Mouse (Mus musculus) activated CD4-positive, CD25-positive, alpha-beta regulatory T cell, adult 4 months (primary cell): ENCODE data around the gene Unc5a. TPM values are rescaled to one million over a fixed set of nuclear protein-coding genes. Genes with fewer than 3 reads are reported as not detected.

Experiments
- ATAC-seq: one replicate; pipeline ENCODE4 v1.8.0; 2017
- polyA plus RNA-seq, 2 experiments: library from polyadenylated mRNA; unstranded; fragments of 100-300 nt; shearing (Covaris generic); gene quantifications; one replicate each; pipeline ENCODE4 v1.2.1; 2017

Unc5a gene
- polyA plus RNA-seq, 2 experiments from 2014 or later, result 0.74 to 0.76 TPM

DNA sequence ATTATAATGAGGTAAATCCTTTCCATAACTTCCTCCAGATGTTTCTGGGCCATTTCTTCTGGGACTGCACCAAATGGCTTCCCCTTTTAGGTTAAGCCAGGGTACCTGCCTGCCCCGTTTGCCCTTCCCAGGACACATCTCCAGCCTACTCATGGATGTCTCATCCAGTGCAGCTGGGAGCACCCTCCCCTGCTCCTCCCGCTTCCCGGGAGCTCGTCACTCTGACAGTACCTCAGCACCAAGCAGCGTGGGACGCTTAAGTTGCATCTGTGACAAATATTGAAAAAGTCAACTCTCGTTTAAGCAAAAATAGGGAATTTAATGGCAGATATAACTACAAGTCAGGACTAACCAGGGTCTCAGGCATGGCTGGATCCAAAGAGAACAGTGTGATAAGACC lies 8.1 kb downstream of the Unc5a start:
- ATAC-seq, result no peak

DNA sequence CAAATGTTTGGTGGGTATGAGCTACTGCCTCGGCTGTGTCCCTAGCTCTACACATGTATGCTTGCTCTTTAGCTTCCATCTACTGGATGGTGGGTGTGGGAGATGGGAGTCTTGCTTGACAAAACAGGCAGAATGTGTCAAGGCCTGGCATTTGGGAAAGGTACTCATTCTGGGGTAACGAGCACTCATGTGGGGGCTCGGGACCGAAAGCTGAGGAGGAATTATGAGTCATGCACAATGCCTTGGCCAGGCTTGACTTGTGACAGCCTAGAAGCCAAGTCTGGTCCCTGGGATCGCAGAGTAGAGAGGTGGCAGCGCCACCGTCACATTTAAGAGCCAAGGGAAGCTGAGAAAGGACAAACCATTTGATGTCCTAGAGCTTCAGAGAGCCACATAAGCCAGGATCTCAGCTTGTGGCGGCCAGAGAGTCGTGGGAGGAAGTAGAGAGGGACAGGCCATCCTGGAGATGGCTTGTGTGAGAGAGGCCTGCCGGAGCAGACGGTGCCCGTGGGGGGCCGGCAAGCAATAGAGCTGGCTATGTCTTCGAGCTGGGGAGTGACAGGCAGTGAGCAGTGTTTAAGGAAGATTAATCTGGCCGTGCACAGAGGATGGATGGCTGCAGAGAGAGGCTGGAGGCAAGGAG lies 10.0 kb downstream of the Unc5a start:
- ATAC-seq, result no peak

- no peak for ATAC-seq
Measured at GRCm38 (mm10) chr13:54959842-54960241, 10.6 kb downstream of the Unc5a start.

DNA sequence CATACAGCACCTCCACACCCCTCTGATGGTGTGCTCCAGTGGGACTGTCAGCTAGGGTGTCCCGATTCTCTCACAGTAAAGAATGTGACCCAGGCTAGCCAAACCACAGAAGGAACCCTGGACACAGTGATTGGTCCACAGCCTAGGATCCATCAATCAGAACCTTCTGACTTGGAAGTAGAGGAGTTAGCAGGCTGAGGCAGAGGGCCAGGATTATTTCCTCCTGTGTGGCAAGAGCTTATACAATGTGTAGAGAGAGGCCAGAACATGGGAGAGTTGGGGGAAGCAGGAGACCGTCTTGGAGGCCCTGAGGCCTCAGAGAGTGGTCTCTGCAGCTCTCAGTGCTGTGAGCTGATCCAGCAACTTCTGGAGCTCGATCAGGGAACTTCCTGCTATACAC lies 11.3 kb downstream of the Unc5a start:
- no peak for ATAC-seq

DNA sequence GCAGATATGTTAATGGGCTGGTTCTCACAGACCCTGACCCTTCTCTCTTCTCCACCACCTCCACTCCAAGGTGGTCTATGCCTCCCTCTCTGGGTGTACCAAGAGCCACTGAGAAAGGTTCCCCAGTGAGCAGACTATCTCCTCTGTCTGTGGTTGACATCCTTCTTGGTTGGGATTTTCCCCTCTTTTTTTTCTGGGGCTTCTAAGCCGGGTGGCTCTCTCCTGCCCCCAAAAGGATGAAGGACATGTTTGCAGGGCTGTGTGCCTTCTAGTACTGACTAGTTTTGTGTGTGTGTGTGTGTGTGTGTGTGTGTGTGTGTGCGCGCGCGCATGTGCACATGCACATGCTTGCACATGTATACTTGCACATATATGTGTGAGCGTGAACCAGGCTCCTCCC lies 16.0 kb downstream of the Unc5a start:
- no peak for ATAC-seq

DNA sequence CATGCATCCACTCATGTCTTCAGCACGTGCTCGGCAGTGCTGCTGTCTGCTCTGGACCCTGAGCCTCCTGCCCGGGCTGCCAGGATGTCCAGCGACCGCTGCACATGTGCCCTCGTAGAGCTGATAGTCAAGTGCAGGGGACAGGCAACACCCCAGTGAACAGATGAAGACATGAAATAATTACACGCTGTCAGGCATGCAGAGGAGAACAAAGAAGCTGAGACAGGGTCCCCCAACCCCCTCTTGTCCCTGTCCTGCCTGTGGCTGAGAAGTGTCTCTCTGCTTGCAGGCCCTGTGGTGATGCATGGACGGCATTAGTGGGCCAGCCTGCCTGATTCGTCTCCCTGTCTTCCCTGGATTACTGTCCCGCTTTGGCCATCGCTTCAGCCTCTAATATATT lies 18.3 kb downstream of the Unc5a start:
- ATAC-seq, result no peak

GRCm38 (mm10) chr13:54968636-54969035 lies 19.4 kb downstream of the Unc5a start:
- no peak for ATAC-seq

- ATAC-seq, result no peak
Measured at GRCm38 (mm10) chr13:54969513-54969912, 20.3 kb downstream of the Unc5a start.

DNA sequence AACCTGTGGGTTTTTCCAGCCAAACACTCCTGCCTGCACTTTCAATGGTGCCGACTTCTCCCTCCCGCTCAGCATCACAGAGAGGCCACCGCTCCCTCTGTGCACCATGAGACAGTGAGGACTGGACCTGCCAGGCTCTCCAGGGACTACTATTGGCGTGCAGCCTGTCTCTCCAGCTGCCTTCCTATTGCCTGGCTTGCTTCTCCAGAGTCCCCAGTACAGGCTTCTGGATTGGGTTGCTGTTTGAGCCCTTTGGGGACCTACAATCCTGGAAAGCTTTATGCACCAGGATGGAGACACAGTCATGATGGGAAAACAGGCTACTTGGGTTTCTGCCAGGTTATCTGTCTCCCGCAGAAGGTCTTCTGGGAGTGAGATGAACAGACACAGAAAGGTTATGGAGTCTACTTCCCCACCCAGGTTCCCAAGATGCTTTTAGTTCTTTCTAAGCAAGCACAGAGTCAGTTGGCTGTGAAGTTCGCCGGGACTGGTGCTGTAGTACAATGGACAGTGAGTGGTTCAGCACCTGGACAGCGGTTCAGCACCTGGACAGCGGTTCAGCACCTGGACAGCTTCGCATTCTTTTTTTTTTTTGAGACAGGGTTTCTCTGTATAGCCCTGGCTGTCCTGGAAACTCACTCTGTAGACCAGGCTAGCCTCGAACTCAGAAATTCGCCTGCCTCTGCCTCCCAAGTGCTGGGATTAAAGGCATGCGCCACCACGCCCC lies 21.5 kb downstream of the Unc5a start:
- ATAC-seq, result no peak

- ATAC-seq, result no peak
Measured at GRCm38 (mm10) chr13:54975546-54975945, 26.3 kb downstream of the Unc5a start.

DNA sequence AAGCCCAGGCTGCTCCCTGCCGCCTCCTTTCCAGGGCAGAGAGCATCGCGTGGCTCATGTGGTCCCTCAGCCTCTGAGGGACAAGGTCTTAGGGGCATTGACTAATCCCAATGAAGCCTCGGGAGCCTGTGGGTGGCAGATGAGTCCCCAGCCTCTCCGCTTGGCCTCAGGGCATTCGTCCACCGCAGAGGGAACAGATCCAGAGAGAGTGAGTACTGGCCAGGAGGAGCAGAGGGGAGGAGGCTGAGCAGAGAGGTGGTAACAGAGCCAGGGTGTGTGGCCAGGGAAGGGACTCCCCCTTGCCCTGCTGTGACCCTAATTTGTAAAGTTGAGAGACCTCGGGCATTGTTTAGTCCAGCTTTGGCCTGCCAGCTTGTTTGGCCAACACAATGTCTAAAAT lies 29.6 kb downstream of the Unc5a start:
- ATAC-seq, result no peak

DNA sequence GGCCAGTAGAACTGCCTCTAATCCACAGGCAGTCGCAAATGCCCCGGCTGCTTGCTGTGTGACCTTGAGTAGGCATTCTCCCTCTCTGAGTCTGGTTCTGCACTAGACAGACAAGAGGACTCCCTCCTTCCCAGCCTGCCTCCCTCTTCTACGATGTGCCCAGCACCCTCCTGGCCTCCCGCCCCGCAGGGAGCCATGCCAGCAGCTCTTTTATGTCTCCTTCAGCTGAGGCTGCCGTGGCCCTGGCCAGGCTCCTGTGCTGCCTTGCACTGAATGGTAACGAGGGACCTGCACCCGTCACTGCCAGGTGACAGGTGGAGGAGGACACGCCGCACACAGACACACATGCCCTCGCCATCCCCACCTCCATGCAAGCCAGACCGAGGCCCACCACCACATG lies 31.7 kb downstream of the Unc5a start:
- no peak for ATAC-seq

DNA sequence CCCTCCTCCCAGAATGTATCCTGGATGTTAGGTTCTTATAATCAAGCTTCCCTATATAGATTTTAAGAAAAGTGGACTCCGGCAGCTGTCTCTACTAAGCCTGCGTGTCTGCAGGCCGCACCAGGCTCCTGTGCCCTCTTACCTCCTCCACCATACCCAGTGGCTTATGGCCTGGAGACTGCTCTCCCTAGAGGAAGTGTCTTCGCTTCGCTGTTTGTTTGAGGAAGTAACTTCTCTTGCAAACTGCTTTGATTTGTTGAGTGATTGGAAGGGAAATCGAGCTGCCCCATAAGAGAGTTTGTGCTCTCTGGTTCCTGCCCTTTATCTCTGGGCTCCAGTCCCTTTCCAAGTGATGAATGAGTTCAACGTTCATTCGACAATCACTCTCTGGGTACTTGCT lies 33.8 kb downstream of the Unc5a start:
- no peak for ATAC-seq

DNA sequence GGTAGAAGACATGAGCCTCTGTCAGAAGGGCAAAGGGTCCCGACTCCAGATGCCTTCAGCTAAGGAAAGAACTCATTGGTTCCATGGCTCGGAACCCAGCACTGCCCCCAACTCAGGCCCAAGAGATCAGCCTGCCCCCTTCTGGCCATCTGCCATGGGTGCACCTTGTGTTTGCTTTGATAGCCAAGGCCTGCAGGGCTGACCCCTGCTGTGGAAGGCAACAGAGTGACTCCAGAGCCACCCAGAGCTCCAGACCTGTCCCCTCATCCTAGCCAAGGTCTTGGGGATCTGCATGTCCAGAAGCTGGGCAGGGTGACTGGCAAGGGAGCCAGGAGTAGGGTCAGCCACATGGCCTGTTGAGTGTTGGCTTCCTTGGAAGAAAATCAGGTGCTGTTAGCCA lies 34.4 kb downstream of the Unc5a start:
- ATAC-seq, result no peak

DNA sequence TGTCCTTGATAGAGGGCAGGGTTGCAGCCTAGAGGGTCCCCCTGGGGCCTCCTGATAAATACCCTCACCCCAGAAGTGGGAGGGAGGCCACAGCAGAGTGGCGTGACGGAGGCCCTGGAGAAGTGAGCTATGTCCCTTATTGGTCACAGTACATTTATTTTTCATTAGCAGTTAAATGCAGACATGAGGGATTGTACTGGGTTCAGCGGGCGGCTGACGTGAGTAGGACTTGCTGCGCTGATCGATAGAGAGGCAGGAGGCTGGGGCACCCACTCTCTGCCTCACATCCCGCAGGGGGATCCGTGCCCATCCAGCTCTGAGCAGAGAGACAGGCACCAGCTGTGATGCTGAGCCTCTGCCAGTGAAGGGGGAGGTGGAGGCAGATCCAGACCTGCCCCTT lies 38.2 kb downstream of the Unc5a start:
- ATAC-seq, result no peak

GRCm38 (mm10) chr13:54988181-54988760 lies 39.1 kb downstream of the Unc5a start:
- ATAC-seq, result no peak

DNA sequence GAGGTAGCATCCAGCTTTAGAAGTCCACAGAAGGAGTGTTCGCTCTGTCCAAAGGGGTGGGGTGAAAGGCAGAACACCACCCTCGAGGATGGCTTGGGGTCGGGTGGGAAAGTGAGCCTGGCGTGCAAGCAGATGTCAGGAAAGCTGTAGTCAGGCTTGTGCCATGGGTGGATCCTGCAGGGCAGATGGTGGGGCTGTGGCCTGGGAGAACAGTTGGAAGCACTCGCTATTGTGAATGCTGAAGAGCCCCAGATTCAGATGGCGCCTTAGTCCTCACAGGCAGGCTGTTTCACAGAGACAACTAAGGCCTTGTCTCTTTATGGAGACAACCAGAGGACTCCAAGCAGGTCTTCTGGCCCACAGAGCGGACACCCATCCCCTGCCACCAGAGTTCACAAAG lies 43.0 kb downstream of the Unc5a start:
- no peak for ATAC-seq

DNA sequence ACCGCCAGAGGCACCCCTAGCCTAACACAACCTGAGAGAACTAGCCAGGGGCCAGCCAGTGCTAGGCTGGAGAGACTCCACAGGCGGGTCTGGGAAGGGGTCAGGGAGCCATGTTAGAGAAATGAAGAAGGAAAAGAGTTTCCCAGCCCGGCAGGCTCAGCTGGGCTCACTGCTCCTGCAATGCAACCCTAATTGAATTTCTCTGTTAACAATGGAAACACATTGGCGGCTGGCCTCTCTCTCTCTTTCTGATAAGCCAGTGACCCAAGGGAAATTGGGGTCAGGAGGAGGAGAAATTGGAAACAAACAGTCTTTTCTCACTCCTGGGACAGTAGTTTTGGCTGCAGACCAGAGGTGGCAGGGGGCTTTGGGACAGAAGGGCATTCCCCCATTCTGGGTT lies 45.4 kb downstream of the Unc5a start:
- ATAC-seq, result no peak

DNA sequence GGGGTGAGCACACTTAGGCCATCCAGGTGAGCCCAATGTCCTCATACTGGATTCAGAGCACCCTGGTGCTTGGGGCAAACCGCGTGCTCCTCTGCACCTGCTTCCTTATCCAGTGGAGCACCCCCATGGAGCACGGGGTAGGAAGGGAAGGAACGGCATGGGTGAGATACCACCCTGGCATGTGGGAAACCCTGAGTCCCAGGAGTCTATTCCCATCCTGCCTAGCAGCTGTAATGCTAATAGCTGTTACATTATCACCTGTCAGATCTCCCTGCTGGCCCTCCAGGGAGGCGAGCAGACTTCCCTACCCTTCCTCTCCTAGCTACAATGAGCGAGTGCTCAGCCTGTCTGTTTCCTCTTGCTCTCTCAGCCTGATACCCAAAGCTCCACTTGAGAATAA lies 46.0 kb downstream of the Unc5a start:
- ATAC-seq, result no peak

DNA sequence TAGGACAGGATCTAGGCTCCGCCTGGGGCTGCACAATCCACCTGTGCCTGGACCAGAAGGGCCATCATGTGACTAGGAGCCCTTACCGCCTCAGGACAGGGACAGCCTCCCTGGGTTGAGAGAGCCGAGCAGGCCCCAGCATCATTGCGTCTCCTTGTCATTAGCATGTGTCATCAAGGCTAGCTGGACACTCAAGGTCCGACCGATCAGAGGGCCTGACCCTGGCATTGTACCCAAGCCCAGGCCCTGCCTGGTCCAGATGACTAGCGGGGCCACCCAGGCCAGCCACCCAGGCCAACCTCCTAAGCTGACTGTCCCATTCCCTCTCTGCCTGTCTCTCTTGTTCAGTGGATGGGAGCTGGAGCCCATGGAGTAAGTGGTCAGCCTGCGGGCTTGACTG lies 48.4 kb downstream of the Unc5a start:
- no peak for ATAC-seq

GRCm38 (mm10) chr13:55000433-55000832 lies 51.2 kb downstream of the Unc5a start:
- no peak for ATAC-seq

DNA sequence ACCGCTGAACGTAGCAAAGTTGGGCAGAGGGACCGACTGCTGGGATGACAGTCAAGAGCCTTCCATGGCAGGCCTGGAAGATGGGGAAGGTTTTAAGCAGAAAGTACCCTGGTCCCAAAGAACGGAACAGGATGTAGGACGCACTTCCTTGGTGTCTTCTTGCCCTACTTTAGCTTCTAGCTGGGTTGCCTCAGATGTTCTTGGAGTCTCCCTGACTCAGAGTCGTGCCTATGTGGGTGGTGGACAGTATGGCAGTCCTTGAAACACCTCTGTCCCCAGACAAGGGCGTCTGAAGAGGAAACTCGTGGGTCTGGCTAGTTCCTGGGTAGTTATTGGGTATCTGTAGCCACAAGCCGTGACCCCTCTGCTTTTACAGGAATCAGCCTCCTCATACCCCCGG lies 52.9 kb downstream of the Unc5a start:
- no peak for ATAC-seq

GRCm38 (mm10) chr13:55004646-55005045 lies 55.4 kb downstream of the Unc5a start:
- no peak for ATAC-seq

- ATAC-seq, result no peak
Measured at GRCm38 (mm10) chr13:55005691-55006414, 56.6 kb downstream of the Unc5a start.
